Mouse (Mus musculus): ENCODE data around the gene Ccdc159. TPM values are rescaled to one million over a fixed set of nuclear protein-coding genes. Genes with fewer than 3 reads are reported as not detected.

The Ccdc159 gene
- total RNA-seq, 2 experiments from 2014 or later = 0.38 to 0.51 TPM

DNA sequence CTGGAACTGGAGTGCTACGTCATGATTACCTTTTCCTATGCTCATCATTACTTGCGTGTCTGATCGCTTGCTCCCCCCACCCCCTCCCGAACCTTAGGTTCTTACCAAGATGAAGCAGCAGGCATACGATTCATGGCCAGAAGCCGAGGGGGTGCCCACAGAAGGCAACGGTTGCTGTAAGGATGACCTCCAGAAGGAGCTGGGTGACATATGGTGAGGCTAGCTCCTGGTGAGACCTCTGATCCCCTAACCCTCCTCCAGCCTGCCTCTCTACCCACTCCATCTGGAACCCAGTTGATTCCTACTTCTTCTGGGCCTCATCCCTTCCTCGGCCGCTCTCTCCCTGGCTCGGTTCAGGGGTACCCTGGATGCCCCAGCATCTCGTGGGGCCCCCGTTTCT lies 6.8 kb downstream of the Ccdc159 start:
- DNase-seq = no peak

DNA sequence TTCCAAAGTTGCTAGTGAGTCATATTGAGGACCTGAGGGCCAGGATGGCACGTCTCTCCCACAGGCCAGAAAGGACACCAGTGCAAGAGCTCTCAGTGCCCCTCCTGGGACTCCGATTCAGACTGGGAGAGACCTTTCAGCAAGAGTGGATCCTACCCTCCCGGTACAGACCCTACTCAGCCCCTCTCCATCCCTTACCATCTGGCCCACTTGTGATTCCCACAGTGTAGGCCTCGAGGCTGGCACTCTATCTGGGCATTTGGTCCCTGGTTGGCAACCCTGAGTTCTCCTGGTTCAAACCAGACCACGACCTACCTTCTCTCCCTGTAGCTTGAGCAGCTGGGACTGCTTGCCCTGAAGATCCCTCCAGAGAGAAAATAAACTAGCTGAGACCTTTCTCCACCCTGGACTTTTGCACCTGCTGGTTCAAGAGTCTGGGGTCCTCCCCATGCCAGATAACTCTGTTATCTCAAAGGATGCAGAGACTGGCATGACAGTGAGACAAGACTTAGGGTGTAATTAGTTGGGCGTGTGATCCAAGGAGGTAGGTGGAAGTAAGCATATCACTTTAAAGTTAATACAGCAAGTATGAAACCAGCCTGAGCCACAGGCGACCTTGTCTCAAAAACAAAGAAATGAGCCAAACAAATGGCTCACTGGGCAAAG lies 8.3 kb downstream of the Ccdc159 start:
- no peak for DNase-seq

DNA sequence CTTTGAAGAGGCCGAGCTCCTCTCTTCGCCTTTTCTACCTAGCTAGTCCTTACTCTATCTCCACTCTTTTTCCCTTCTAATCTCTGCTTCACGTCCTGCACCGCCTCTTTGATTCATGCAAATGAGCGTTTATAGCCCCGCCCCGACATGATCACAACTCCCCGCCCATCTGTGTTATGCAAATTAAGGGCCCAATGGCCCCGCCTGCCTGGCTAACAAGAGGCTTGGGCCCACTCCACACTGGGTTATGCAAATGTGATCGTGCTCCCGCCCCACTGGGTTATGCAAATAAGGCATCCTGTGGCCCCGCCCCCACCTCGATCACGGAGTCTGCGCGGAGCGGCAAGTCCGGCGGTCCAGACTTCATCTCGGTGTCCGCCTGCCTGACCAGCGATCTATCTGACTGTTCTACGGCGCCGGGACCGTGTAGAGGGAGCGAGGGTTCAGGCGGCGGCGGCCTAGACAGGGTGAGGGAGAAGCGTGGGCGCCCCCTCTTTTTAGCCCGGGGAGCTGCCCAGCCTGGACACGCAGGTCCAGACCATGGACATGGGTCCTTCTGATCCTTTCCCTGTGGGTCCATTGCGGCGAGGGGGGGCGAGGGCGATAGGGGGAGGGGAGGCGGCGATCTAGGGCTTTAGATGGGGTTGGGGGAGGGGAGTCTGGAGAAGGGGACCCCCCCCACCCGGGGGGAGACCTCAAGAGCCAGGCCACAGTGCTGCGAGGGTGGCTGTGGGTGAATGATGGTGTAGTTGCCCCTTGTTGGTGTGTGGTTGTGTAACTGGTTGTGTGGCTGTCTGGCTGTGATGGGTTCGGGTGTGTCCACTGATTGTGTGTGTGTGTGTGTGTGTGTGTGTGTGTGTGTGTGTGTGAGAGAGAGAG lies 9.7 kb downstream of the Ccdc159 start, which contains the start of gene Plppr2:
Gene Plppr2 (plus strand): TSS at position 342 of the 879 bp plus-strand sequence.
- peak; percentile 92 for DNase-seq

DNA sequence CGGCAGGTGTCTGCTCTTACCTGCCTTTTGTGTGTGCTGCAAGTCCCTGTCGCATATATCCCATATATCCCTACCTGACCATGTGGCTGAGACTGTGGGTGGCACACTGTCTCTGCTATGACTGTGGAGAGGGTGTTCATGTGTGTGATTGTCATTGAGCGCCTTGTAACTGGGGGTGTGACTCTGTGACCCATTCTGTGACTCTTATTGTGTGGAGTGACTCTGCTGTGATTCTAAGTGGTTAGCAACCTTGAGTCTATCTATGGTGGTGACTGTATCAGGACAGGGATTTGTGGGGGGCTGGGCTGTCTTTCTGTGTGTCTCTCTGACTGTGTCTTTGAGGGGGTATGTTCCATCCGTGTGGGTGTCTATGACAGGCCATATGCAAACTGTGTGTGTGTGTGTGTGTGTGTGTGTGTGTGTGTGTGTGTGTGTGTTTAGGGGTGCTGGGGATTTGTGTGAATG lies 10.5 kb downstream of the Ccdc159 start:
- DNase-seq = no peak

DNA sequence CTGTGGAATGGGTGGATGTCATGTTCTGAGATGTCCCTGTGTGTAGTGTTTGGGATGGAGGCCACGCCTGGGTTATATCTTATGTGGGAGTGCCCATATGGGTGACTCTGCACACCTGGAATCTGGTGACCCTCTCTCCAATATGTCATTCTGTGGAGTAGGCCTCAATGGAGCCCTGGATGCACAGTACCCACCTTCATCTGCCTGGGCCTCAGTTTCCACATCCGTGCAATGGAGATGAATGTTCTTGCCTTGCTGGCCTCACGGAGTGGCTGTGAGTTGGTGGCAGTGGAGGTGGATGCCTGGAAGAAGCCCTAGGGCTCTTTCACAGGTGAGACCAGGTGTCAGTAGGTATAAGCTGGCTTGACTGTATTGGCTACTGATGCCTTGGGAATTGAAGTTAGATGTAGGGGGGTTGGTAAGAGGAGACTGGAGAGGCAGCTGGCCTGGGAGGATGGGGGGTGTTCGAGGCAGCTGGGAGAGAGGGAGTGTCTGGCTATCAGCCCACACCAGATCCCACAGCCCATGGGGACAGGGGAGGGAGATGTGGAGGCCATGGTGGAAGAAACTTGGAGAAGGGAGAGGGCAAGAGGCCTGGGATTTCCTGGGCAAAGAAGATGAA lies 11.1 kb downstream of the Ccdc159 start:
- DNase-seq = no peak

DNA sequence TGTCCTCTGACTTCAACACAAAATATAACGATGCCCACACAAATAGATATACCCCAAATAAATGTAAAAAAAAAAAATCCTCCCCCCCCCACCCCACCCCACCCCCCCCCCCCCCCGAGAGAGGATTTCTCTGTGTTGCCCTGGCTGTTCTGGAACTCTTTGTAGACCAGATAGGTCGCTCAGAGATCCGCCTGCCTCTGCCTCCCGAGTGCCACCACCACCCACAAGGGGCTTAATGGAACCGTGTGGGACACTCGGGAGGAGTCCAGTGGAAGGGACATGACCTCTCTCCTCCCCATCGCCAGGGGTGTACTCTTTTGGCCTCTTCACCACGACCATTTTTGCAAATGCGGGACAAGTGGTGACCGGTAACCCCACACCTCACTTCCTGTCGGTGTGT lies 15.8 kb downstream of the Ccdc159 start:
- DNase-seq = no peak

DNA sequence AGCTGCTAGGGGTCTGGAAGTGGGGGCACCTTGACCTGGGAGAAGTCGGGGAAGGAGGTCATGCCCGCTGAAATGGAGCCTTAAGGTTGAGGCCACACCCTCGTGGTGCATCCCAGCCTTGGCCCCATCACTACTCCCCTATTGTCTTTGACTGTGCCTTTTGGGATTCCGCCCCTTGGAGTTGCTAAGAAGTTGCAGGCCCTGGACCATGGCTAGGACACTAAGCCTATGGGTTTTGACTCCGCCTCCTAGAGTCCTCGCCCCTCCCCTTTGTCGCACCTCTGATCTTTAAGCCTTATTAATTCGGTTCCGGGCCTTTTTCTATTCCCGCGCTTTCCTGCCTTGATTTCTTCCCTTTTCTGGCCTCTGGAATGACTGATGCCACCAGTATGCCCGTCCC lies 16.4 kb downstream of the Ccdc159 start:
- no peak for DNase-seq

DNA sequence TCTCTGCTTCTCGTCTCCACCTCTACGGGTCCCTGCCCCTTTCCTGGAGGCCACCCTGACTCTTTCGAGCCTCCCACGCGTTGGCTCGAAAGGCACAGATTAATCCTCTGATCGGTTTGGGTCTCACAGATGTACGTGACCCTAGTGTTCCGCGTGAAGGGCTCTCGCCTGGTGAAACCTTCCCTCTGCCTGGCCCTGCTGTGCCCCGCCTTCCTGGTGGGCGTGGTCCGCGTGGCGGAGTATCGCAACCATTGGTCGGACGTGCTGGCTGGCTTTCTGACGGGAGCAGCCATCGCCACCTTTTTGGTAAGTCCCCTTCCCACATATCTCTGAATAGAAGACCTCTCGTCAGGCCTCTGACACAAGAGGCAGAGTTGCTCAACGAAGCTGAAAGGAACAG lies 17.0 kb downstream of the Ccdc159 start:
- DNase-seq = no peak

DNA sequence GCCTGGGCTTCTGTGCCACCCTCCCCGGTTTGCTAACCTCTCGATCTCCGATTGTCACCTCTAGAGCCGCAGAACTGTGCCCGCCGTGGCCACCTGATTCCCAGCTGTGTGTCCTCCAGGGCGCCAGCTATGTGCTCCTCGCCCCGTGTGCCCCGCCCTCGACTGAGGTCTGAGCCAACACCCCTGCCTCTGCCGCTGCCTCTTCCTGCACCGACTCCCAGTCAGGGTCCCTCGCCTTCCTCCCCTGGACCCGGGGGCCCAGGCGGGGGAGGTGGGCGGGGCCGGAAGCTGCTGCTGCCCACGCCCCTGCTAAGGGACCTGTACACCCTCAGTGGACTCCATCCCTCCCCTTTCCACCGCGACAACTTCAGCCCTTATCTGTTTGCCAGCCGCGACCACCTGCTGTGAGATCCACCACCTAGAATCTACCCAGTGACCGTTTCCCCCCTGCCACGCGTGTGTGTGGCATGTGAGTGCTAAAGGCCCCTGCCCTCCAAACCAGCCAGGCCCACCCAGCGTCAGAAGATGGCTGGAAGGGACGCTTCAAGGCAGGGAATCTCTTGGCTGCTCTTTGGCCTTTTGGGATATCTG lies 20.4 kb downstream of the Ccdc159 start:
- no peak for DNase-seq

DNA sequence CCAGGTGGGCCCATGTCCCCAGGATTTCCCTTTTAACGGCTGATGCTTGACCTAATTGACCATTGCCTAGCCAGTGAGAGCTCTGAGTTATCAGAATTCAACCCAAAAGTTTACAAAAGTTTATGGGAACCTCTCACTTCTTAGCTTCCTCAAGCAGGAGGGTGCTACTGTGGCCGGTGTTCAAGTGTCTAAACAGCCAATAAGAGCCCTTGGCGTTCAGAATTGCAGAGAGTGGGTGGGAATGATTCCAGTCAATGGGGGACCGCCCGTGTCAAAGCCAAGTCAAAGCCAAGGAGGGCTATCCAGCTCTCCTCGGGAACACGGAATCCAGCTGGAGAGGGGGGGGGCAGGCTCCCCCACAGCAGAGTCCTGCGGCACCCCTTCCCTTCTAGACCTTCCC lies 20.9 kb downstream of the Ccdc159 start:
- DNase-seq = no peak

DNA sequence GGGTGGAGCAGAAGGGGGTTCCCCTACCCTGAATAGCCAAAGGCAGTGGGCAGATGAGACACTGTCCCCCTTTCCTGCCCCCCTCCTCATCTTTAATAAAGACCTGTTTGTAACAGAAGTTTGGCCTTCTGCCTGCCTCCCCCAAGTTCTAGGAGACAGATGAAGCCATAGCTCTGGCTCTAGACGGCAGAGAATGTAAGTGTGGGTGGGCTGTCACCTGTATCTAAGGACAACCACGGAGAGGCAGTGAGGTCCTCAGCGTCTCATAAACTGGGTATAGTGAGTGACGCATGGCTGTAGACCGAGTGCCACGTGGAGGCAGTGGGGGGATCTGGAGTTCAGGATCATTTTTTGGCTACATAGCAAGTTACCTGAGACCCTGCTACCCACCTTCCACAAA lies 21.5 kb downstream of the Ccdc159 start:
- no peak for DNase-seq

DNA sequence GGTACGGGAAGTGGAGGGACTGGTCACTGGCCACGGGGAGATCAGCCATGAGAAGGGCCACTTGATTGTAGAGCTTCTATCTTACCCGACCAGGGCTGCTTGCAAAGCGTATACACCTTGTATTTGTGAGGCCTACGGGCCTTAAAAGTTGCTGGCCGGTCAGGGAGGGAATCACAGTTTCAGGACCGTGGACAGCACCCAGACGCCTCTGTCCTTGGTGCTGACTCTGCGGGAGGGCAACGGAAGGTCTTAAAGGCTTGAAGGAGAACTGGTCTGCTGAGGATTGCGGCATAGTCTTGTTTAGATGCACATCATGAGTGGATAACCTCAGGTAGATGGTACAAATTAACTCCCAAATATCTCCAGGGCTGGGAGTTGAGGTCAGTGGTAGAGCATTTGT lies 23.1 kb downstream of the Ccdc159 start:
- no peak for DNase-seq

DNA sequence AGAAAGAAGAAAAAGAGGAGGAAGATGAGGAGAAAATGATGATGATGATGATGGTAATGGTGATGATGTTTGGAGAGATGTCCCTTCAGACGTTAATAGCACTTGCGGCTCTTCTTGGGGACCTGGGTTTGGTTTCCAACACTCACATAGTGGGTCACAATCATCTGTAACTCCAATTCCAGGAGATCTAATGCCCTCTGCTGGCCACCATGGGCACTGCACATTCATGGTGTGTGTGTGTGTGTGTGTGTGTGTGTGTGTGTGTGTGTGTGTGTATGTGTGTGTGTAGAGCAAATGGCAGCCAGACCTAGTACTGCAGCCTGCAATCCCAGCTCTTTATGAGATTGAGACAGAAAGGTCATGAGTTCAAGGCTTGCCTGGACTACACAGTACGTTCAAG lies 24.7 kb downstream of the Ccdc159 start:
- no peak for DNase-seq

DNA sequence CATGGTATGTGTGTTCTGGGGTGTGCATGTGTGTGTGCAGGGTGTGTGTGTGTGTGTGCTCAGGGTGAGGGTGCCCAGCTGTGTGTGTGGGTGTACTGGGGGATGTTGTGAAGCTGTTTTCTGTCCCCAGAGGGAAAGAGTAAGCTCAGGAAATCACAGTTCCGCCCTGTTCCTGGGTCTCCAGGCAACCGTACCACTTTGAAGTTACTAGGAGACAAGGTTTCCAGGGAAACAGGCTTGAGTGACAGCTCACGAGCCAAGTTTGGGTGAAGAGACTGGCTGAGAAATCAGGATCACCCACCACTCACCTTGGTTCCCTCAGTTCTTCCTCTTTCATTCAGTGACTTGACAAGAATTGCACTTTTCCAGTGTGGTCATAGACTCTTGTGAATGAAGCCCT lies 26.3 kb downstream of the Ccdc159 start:
- no peak for DNase-seq

DNA sequence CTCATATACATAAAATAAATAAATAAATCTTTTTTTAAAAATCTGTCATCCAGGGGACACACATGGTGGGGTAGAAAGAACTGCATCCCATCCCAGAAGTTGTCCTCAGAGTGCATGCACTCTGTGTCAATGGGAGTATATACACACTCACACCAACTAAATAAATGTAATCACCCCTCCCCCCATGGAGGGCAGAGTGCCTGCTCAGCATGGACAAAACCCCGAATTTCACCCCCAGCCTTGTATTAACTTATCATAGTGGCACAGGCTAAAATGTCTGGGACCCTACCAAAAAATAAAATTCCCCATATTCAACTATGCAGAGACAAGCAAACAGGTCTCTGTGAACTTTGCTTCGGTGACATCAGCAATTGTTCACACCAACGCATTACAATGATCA lies 27.4 kb downstream of the Ccdc159 start:
- no peak for DNase-seq

DNA sequence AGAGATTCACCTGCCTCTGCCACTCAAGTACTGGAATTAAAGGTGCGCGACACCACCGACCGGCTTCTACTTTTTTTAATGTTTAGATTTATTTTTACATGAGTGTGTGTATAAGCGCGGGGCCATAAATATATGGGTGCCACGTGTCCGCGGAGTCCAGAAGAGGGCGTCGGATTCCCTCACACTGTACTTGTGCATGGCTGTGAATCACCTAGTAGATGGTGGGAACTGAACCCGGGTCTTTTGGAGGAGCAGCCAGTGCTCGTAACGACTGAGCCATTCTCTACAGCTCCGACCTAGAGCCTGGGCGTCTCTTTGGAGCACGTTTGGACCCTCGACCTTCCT lies 27.9 kb downstream of the Ccdc159 start:
- DNase-seq = no peak

DNA sequence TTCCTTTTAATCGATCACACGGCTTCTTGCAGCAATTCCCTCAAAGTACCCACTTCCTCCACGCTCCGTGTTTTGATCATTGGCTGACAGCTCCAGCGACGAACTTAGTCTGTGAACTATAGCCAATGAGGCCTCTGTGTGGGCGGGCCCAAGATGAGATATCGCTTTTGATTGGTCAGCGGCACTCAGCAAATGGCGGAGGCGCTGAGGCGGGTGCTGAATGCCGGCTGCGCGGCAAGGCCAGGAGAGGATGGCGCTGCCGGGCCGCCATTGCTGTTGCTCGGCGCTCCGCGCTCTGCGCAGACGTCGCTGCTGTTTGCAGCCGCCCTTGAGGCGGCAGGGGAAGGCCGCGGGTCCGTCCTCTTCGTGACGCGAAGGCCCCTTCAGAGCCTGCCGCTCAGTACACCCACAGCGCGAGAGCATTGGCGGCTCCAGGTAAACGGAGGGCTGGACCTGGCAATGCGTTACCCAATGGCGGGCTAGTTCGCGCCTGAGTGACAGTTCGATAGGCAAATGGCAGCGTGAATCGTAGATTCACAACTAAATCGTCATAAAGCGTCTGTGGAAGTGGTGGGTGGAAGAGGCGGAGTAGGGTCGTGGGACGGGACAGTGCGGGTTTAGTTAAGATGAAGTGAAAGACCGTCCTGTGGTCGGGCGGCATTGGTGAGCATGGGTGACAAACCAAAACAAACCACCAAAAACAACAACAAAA lies 28.5 kb downstream of the Ccdc159 start, which contains the start of gene Swsap1:
Gene Swsap1 (plus strand): TSS at position 186 of the 712 bp plus-strand sequence.
- peak; percentile 97 for DNase-seq

DNA sequence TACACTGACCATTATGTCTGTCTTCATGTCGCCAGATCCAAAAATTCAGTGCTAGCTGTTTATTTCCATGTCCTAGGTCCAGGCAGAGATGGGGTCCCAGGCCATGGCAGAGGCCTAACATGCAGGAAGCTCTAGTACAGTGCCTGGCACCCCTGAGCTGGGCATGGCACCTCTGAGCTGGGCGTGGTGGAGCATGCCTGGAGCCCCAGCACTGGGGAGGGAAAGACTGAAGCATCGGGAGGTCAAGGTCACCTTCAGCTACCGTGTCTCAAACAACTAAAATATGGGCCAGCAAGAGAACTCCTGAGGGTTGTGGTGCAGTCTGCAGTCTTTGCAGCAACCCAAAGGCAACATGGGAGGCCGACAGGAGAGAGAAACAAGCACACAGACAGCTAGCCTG lies 31.1 kb downstream of the Ccdc159 start:
- no peak for DNase-seq

DNA sequence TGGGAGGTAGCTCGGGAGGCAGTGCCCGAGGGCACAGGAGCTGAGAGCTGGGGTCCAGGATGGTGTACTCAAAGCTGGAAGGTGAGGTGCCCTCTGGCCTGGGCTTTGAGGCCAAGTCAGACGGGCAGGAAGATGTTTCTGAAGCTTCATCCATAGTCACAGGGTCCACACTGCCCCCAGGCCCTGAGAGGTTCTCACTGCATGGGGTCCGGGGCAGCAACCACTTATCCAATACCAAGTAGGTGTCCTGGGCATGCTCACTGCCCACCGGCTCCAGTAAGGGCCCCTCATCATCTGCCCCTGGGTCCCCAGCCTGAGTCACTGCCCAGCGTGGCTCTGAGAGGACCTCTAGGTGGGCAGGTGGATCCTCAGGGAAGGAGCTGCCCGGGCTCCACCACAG lies 32.0 kb downstream of the Ccdc159 start:
- no peak for DNase-seq

DNA sequence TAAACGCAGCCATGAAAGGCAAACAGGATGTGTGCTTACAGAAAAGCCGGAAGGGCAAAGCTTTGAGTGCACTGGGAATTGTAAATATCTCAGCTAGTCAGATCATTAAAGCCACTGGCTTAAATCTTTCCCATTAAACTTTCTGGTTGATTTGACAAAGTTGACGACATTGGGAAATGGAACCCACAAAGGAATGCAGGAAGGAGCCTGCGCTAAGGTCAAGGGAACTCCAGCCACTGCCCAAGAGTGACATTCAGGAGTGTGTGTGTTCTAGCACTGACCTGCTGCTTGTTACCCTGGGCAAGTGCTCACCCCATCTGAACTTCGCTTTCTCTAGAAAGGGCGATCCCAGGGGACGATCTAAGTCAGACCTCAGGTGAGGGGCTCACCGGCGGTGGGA lies 32.9 kb downstream of the Ccdc159 start:
- DNase-seq = no peak

DNA sequence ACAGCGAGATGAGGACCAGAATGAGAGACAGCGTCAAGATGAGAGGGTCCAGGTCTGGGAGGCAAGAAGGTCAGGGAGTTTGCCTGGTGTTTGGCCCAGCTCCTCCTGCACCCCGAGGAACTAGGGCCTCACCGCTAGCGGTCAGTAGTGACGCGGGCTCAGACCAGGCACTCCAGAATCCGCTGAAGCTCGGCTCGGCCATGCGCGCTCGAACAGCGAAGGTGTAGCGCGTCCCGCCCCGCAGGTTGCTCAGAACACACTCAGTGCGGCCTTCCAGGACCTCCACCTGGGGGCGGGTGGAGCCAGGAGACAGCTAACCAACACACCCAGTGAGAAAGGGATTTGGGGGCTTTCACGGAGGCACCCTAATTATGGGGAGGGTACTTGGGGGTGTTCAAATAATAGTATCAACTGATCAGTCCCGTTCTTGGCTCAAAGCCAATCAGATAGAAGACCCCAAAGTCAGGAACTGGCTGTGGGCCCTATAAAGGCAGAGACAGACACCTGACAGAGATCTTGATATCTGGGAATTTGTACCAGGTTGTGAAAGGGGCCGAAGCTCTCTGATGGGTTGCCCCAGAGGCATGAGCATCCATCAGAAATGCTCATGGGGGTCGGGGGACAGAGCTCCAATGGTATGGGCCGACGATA lies 33.4 kb downstream of the Ccdc159 start:
- no peak for DNase-seq
